Mouse (Mus musculus) C2C12 (cell line): ENCODE data around the gene Bmp4.

ENCODE experiments used
- CEBPB ChIP-seq: IDR thresholded peaks from one replicate; pipeline ENCODE4 v1.6.1; 2011; ENCODE audit warnings: low read depth, mild to moderate bottlenecking, control low read depth, moderate library complexity
- CTCF ChIP-seq: IDR thresholded peaks from one replicate; pipeline ENCODE4 v1.5.1; 2011; ENCODE audit not compliant: control insufficient read depth, insufficient read depth, insufficient read length
- MAX ChIP-seq: IDR thresholded peaks from one replicate; pipeline ENCODE4 v1.6.1; 2011; ENCODE audit warnings: mild to moderate bottlenecking, control low read depth
- MYOD1 ChIP-seq: IDR thresholded peaks from one replicate; pipeline ENCODE4 v1.6.1; 2011; ENCODE audit warnings: low read depth; ENCODE audit not compliant: control insufficient read depth, insufficient read length
- MYOG ChIP-seq: IDR thresholded peaks from one replicate; pipeline ENCODE4 v1.6.1; 2011; ENCODE audit not compliant: control insufficient read depth, insufficient read length; ENCODE audit errors: extremely low read depth
- USF1 ChIP-seq: IDR thresholded peaks from one replicate; pipeline ENCODE4 v1.6.1; 2011; ENCODE audit warnings: low read depth, mild to moderate bottlenecking, control low read depth, moderate library complexity

GRCm38 (mm10) chr14:46421823-46422222 is 31.4 kb upstream of the Bmp4 start:
- TF ChIP-seq MAX, result no peak
- no peak for TF ChIP-seq CTCF
- TF ChIP-seq CEBPB, result no peak
- no peak for TF ChIP-seq MYOD1
- TF ChIP-seq MYOG, result no peak
- no peak for TF ChIP-seq USF1
